Mouse (Mus musculus): ENCODE data around the gene St6galnac6. TPM values are rescaled to one million over a fixed set of nuclear protein-coding genes. Genes with fewer than 3 reads are reported as not detected.

Gene St6galnac6
- polyA plus RNA-seq, 1 experiment from 2014 or later: 21.6 TPM

DNA sequence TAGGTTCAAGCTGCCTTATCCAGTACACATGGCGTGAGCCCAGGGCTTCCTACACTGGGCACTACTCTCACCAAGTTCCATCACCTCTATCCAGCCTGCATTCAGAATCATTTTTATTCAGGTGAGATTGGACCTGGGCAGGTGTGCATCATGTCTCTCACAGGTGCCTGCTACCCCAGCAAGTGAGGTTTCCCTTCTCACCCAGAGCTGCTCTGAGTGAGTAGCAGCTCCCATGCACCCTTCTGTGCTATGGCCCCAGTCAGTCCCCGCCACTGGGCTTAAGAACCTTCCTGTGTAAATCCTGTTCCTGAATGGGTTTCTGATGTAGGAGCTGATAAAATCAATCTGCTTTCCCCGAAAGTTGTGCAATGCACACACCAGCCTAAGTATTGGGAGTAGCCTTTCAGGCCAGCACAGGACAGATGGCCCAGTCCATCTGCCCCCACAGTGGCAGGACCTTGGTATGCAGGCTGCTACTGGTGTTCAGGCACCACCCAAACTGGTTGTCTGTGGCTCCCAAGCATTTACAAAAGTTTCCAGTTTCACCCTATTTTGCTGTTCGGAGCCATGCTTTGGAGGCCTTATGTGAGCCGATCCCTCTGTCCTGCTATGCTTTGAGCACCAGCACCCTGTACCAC lies 24.7 kb downstream of the St6galnac6 start:
- no peak for ATAC-seq
- Histone ChIP-seq H3K4me3 (replicated peaks; ENCODE audit: low read length) (no peak overlapping the region), H3K4me2 (ENCODE audit: low read length) (no peak overlapping the region), H3K9ac (replicated peaks; ENCODE audit: low read depth, low read length) (no peak overlapping the region), H3K4me1 (replicated peaks; ENCODE audit: control insufficient read depth, insufficient read depth, low read length) (peaks cover 36% of the 10 kb centered on the region), H3K36me3 (ENCODE audit: control insufficient read depth, insufficient read depth) (no peaks in the 10 kb centered on the region), H3K9me3 (ENCODE audit: control insufficient read depth, low read length) (no peaks in the 10 kb centered on the region), H3K27me3 (replicated peaks; ENCODE audit: control insufficient read depth, insufficient read depth, low read length) (no peaks in the 10 kb centered on the region), H3K27ac (ENCODE audit: low read length) (no peak overlapping the region)
- 93% methylated on average over 5 of the region's 5 CpGs for WGBS

DNA sequence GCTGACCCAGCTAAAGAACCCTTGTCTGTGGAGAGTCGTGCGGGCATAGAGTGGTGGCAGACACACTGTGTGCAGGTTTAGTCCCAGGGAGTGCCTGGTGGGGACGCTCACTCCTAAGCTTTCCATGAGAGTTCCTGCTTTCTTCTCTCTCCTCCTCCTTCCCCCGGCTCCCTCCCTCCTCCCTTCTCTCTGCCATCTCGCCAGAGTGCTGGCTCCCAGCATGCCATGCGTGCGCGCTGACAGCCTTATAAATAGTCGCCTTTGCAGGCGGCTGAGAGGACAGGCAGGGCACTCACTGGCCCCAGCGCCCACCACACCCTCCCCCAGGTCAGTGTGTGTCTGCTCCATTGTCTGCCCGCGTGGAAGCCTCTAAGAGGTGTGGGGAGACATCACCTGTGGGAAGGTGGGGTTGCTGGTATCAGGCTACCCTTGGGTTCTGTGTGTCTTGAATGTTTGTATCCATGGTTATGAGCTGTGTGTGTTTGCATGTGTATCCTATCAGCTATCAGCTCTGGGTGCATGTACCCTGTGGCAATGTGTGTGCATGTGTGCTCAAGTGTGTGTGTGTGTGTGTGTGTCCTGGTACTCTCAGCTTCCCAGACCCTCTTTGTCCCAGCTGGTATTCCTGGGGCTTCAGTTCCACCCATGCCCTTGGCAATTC lies 25.8 kb downstream of the St6galnac6 start:
- H3K27me3 ChIP-seq (replicated peaks; ENCODE audit: control insufficient read depth, insufficient read depth, low read length): no peaks in the 10 kb centered on the region
- H3K9ac ChIP-seq (replicated peaks; ENCODE audit: low read depth, low read length): peak overlapping the region; percentile 65
- H3K4me1 ChIP-seq (replicated peaks; ENCODE audit: control insufficient read depth, insufficient read depth, low read length): peaks cover 41% of the 10 kb centered on the region
- no peaks in the 10 kb centered on the region for H3K9me3 ChIP-seq (ENCODE audit: control insufficient read depth, low read length)
- H3K4me3 ChIP-seq (replicated peaks; ENCODE audit: low read length): peak overlapping the region; percentile 47
- peak; percentile 81 for ATAC-seq
- H3K4me2 ChIP-seq (ENCODE audit: low read length): peak overlapping the region; percentile 64
- peak overlapping the region; percentile 85 for H3K27ac ChIP-seq (ENCODE audit: low read length)
- no peaks in the 10 kb centered on the region for H3K36me3 ChIP-seq (ENCODE audit: control insufficient read depth, insufficient read depth)
- under 1% methylated on average over 13 of the region's 13 CpGs for WGBS

DNA sequence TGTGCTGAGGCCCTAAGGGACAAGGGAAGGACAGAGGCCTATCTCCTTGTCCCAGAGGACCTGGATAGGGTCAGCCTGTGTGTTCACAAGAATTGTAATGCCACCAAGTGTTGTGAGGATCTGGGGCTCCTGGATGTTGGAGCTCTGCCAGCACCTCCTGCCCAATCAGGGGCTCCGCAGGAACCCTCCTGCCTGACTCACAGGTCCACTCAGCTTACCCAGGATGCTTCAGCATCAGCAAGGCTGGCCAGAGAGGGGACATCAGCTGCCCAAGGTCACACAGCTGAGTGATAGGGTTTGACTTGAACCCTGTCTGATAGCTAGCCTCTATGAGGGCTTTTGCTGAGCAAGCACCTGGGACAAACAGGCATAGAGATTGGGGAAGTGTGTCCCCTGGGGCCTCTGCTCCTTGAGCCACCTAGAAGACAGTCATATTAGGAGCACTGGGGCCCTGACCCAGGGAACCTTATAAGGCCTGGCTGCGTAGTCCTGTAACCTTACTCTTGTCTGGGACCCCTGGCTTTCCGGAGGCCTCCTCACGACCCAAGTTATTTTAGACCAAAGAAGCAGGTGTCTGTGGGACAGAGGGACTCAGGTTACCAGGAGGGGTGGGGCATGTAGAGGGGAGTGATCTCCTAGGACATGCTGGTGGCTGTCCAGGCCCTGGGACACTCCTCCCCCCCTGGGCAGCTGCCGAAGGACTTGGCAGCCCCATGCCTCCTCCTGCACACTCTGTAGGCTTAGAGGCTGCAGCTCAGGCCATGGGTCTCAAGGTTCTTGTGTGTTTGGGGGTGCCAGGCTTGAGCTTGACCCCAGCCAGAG lies 26.6 kb downstream of the St6galnac6 start:
- WGBS: 56% methylated on average over 5 of the region's 5 CpGs
- Histone ChIP-seq H3K4me2 (ENCODE audit: low read length) (peak overlapping the region; percentile 64), H3K9me3 (ENCODE audit: control insufficient read depth, low read length) (no peaks in the 10 kb centered on the region), H3K27me3 (replicated peaks; ENCODE audit: control insufficient read depth, insufficient read depth, low read length) (no peaks in the 10 kb centered on the region), H3K9ac (replicated peaks; ENCODE audit: low read depth, low read length) (peak overlapping the region; percentile 65), H3K27ac (ENCODE audit: low read length) (peak overlapping the region; percentile 85), H3K36me3 (ENCODE audit: control insufficient read depth, insufficient read depth) (no peaks in the 10 kb centered on the region), H3K4me3 (replicated peaks; ENCODE audit: low read length) (peak overlapping the region; percentile 47), H3K4me1 (replicated peaks; ENCODE audit: control insufficient read depth, insufficient read depth, low read length) (peaks cover 38% of the 10 kb centered on the region)
- ATAC-seq: 0 out of 2 replicates have a peak, but pooled peaks have one; percentile 0

DNA sequence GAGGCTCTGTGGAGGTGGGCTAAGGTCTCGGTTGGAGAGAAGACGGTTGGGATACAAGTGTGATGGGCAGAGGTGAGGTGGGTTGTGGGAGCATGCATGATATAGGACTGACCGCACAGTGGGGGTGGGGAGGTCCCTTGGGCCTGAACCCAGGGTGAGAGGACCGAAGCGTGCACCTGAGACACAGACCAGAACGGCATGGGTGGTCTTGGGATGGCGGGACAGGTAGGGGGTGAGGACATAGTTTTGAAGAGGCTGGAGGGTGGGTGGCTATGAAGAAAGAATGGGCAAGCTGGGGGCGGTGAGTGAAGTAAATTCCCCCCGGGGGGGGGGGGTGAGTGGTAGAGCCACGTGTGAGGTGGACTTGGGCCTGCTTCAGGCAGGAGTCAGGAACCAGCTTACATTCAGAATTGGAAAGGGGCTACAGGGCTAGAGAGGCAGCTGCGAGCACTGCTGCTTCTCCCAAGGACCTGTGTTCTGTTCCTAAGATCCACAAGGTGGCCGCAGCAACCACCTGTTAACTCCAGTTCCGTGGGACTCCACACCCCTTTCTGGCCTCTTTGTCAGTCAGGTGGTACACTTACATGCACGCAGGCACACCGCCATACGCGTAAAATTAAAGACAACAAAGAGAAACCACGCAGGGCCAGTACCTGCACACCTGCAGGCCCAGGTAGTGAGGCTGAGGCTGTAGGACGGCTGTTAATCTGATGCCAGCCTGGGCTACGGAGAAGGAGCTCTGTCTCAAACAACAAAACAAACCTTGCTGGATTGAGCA lies 27.9 kb downstream of the St6galnac6 start:
- Histone ChIP-seq H3K9me3 (ENCODE audit: control insufficient read depth, low read length) (no peaks in the 10 kb centered on the region), H3K9ac (replicated peaks; ENCODE audit: low read depth, low read length) (no peak overlapping the region), H3K36me3 (ENCODE audit: control insufficient read depth, insufficient read depth) (no peaks in the 10 kb centered on the region), H3K27me3 (replicated peaks; ENCODE audit: control insufficient read depth, insufficient read depth, low read length) (no peaks in the 10 kb centered on the region), H3K4me3 (replicated peaks; ENCODE audit: low read length) (no peak overlapping the region), H3K27ac (ENCODE audit: low read length) (no peak overlapping the region), H3K4me2 (ENCODE audit: low read length) (no peak overlapping the region), H3K4me1 (replicated peaks; ENCODE audit: control insufficient read depth, insufficient read depth, low read length) (peaks cover 38% of the 10 kb centered on the region)
- WGBS: 74% methylated on average over 19 of the region's 20 CpGs
- ATAC-seq: no peak

DNA sequence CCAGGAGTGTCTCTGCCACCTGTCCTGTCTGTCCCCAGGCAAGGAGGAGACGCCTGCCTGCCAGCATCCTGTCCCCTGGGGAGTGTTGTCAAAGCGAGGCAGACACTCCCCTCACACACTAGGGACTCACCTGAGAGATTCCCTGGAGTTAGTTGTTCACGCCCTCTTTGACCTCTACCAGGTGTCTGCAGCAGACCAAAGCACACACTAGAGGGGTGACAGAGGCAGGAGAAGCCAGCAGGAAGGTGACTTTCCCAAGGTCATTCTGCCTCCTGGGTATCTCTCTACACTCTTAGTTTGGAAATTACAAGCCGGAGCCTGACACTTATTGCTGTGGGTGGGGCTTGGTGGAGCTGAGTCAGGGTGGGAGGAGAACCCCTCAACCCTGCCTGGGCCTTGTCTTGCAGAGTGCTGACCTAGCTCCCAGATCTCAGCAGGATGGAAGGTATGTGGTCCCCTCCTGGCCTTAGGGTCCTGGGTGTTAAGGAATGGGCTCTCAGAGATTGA lies 28.6 kb downstream of the St6galnac6 start:
- no peak for ATAC-seq

DNA sequence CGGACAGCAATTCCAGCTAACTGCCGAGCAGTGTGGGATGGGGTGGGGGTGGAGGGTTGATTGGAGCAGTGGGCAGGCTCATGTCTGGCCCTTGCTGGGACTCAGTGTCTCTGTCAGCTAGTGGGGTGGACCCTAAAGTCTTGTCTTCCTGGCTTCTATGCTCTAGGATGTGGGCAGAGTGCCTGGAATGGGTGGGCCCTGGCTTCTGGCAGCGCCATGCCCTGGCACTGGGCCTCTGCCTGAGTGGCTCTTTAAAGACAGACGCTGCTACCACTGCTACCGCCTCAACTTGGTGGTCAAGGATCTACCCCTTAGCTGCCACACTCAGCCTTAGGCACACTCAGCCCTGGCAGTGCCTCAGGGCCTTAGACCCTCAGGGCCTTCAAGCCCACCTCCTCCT lies 29.2 kb downstream of the St6galnac6 start:
- Histone ChIP-seq H3K27me3 (replicated peaks; ENCODE audit: control insufficient read depth, insufficient read depth, low read length) (no peaks in the 10 kb centered on the region), H3K9ac (replicated peaks; ENCODE audit: low read depth, low read length) (no peak overlapping the region; the same call in 1 of the 2 replicates), H3K4me1 (replicated peaks; ENCODE audit: control insufficient read depth, insufficient read depth, low read length) (peaks cover 38% of the 10 kb centered on the region), H3K9me3 (ENCODE audit: control insufficient read depth, low read length) (no peaks in the 10 kb centered on the region), H3K27ac (ENCODE audit: low read length) (no peak overlapping the region), H3K4me2 (ENCODE audit: low read length) (no peak overlapping the region), H3K36me3 (ENCODE audit: control insufficient read depth, insufficient read depth) (no peaks in the 10 kb centered on the region; the same call in 1 of the 2 replicates), H3K4me3 (replicated peaks; ENCODE audit: low read length) (no peak overlapping the region)
- 16% methylated on average over 5 of the region's 5 CpGs for WGBS
- peak; percentile 32; the same call in 1 of the 2 replicates for ATAC-seq

More for the DNA sequence above, 28.6 kb downstream of the St6galnac6 start:
- Histone ChIP-seq H3K4me3 (replicated peaks; ENCODE audit: low read length) (no peak overlapping the region), H3K27me3 (replicated peaks; ENCODE audit: control insufficient read depth, insufficient read depth, low read length) (no peaks in the 10 kb centered on the region), H3K9ac (replicated peaks; ENCODE audit: low read depth, low read length) (no peak overlapping the region; the same call in 1 of the 2 replicates), H3K4me2 (ENCODE audit: low read length) (no peak overlapping the region), H3K27ac (ENCODE audit: low read length) (no peak overlapping the region), H3K4me1 (replicated peaks; ENCODE audit: control insufficient read depth, insufficient read depth, low read length) (peaks cover 38% of the 10 kb centered on the region), H3K9me3 (ENCODE audit: control insufficient read depth, low read length) (no peaks in the 10 kb centered on the region), H3K36me3 (ENCODE audit: control insufficient read depth, insufficient read depth) (no peaks in the 10 kb centered on the region; the same call in 1 of the 2 replicates)
- WGBS: 72% methylated on average over 4 of the region's 4 CpGs

DNA sequence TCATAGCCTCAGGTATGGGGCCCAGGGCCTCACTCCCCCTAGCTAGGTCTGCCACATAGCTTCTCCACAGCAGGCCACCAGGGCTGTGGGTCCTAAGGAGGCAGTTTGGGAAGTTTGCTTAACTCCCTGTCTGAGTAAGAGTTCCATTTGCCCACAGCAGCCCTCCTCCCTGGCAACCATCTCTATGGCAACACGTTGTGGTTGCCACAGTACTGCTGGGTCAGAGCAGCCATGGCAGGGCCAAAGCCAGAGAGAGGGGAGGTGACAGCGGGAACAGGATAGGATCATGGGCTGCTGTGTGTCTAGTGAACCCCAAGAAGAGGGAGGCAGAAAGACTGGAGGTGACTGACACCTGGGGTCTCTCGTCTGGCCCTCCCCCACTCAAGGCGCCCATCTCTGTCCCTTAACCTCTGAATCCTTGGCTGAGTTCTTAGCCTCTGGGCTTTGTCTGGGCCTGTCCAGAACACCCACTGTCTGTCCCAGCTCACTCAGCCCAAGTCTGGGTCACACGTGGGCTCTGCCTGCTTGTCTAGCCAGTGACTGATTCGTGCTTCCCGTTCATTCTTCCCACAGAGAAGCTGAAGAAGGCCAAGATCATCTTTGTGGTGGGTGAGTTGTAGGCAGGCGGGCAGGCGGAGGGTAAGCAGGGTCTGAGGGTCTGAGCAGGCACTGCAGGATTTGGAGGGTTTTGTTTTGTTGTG lies 29.9 kb downstream of the St6galnac6 start:
- no peaks in the 10 kb centered on the region for H3K9me3 ChIP-seq (ENCODE audit: control insufficient read depth, low read length)
- 0 out of 2 replicates have a peak overlapping the region, but pooled peaks have one; percentile 11 for H3K9ac ChIP-seq (replicated peaks; ENCODE audit: low read depth, low read length)
- peak overlapping the region; percentile 27; the same call in 1 of the 2 replicates for H3K4me2 ChIP-seq (ENCODE audit: low read length)
- no peaks in the 10 kb centered on the region; the same call in 1 of the 2 replicates for H3K36me3 ChIP-seq (ENCODE audit: control insufficient read depth, insufficient read depth)
- peak; percentile 45 for ATAC-seq
- no peaks in the 10 kb centered on the region for H3K27me3 ChIP-seq (replicated peaks; ENCODE audit: control insufficient read depth, insufficient read depth, low read length)
- no peak overlapping the region for H3K27ac ChIP-seq (ENCODE audit: low read length)
- H3K4me3 ChIP-seq (replicated peaks; ENCODE audit: low read length): no peak overlapping the region
- WGBS: 32% methylated on average over 9 of the region's 9 CpGs
- H3K4me1 ChIP-seq (replicated peaks; ENCODE audit: control insufficient read depth, insufficient read depth, low read length): peaks cover 38% of the 10 kb centered on the region

DNA sequence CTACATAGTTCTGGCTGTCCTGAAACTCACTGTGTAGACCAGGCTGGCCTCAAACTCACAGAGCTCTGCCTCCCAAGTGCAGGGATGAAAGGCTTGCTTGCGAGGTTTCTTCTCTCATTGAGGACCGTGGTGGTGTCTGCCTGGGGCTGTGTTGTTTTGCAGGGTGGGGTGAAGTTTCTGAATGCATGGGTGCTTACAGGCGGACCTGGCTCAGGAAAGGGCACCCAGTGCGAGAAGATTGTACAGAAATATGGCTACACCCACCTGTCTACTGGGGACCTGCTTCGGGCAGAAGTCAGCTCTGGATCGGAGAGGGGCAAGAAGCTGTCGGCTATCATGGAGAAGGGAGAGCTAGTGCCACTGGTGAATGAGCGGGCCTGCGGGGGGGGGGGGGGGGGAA lies 30.5 kb downstream of the St6galnac6 start:
- ATAC-seq: no peak
- H3K9me3 ChIP-seq (ENCODE audit: control insufficient read depth, low read length): no peaks in the 10 kb centered on the region
- no peaks in the 10 kb centered on the region; the same call in 1 of the 2 replicates for H3K36me3 ChIP-seq (ENCODE audit: control insufficient read depth, insufficient read depth)
- no peak overlapping the region for H3K4me2 ChIP-seq (ENCODE audit: low read length)
- 77% methylated on average over 7 of the region's 9 CpGs for WGBS
- H3K27ac ChIP-seq (ENCODE audit: low read length): no peak overlapping the region
- H3K9ac ChIP-seq (replicated peaks; ENCODE audit: low read depth, low read length): no peak overlapping the region
- no peaks in the 10 kb centered on the region for H3K27me3 ChIP-seq (replicated peaks; ENCODE audit: control insufficient read depth, insufficient read depth, low read length)
- no peak overlapping the region for H3K4me3 ChIP-seq (replicated peaks; ENCODE audit: low read length)
- peaks cover 35% of the 10 kb centered on the region for H3K4me1 ChIP-seq (replicated peaks; ENCODE audit: control insufficient read depth, insufficient read depth, low read length)

Measured in forebrain, embryonic 16.5 days (tissue).